Mouse (Mus musculus) midbrain, embryonic 15.5 days (tissue): ENCODE measurements around the gene Clpx. TPM values are rescaled to one million over a fixed set of nuclear protein-coding genes. Genes with fewer than 3 reads are reported as not detected.

Experiments used
- ATAC-seq: fragments of 200-750 bp; cut with Nextera tagmentation; replicated peaks from 2 replicates; pipeline ENCODE4 v1.8.0; 2017; ENCODE audit warnings: moderate TSS enrichment
- H3K27ac ChIP-seq: fragments of 300-500 bp; sonication (generic); 2 replicates; pipeline ENCODE4 v1.5.1; 2015; ENCODE audit warnings: mild to moderate bottlenecking, inconsistent platforms
- H3K27me3 ChIP-seq: fragments of 300-500 bp; sonication (generic); replicated peaks from 2 replicates; pipeline ENCODE4 v1.6.1; 2015; ENCODE audit warnings: inconsistent platforms
- H3K36me3 ChIP-seq: fragments of 300-500 bp; sonication (generic); replicated peaks from 2 replicates; pipeline ENCODE4 v1.6.1; 2015; ENCODE audit warnings: inconsistent platforms
- H3K4me1 ChIP-seq: fragments of 300-500 bp; sonication (generic); 2 replicates; pipeline ENCODE4 v1.6.1; 2015; ENCODE audit warnings: inconsistent platforms
- H3K4me2 ChIP-seq: fragments of 300-500 bp; sonication (generic); 2 replicates; pipeline ENCODE4 v1.6.1; 2015; ENCODE audit warnings: inconsistent platforms, mild to moderate bottlenecking, moderate library complexity
- H3K4me3 ChIP-seq: fragments of 300-500 bp; sonication (generic); 2 replicates; pipeline ENCODE4 v1.5.1; 2015; ENCODE audit warnings: mild to moderate bottlenecking, inconsistent platforms
- H3K9ac ChIP-seq: fragments of 300-500 bp; sonication (generic); 2 replicates; pipeline ENCODE4 v1.6.1; 2015; ENCODE audit warnings: mild to moderate bottlenecking, inconsistent platforms
- H3K9me3 ChIP-seq: fragments of 300-500 bp; sonication (generic); 2 replicates; pipeline ENCODE4 v1.6.1; 2016; ENCODE audit warnings: inconsistent platforms
- WGBS: fragments of 180-500 bp; shearing (Covaris S2); methylation state at CpG from one replicate; pipeline ENCODE4 v1.1.7; 2015; ENCODE audit warnings: mixed read lengths; 5-methylcytosine and 5-hydroxymethylcytosine counted together
- polyA plus RNA-seq: library from polyadenylated mRNA; unstranded; fragments of >200 nt; fragmentation: Nextera tagmentation; extraction: Ambion mirVana; gene quantifications from 2 replicates; pipeline ENCODE4 v1.2.1, GENCODE M21; 2015

Clpx gene
- 40.4 and 42.8 TPM in 2 replicates for polyA plus RNA-seq

GRCm38 (mm10) chr9:65293973-65294715 lies at the start of gene Clpx:
Gene Clpx (plus strand): TSS chr9:65294260.
- Histone ChIP-seq H3K9ac (peak within 1 kb of the TSS; percentile 90), H3K27ac (peak within 1 kb of the TSS; percentile 88), H3K27me3 (no peaks in the 10 kb centered on the region), H3K36me3 (no peaks in the 10 kb centered on the region; the same call in 1 of the 2 replicates), H3K4me1 (peaks cover 26% of the 10 kb centered on the region), H3K4me3 (peak within 1 kb of the TSS; percentile 85), H3K4me2 (peak within 1 kb of the TSS; percentile 94), H3K9me3 (no peaks in the 10 kb centered on the region)
- ATAC-seq, result peak; percentile 97
- under 1% methylated on average over 69 of the region's 71 CpGs for WGBS

GRCm38 (mm10) chr9:65247502-65248376 lies 46.3 kb upstream of the Clpx start:
- Histone ChIP-seq H3K27me3 (no peaks in the 10 kb centered on the region), H3K9ac (no peak overlapping the region), H3K36me3 (no peaks in the 10 kb centered on the region), H3K27ac (no peak overlapping the region), H3K9me3 (no peaks in the 10 kb centered on the region), H3K4me2 (no peak overlapping the region), H3K4me3 (no peak overlapping the region), H3K4me1 (no peaks in the 10 kb centered on the region; the same call in 1 of the 2 replicates)
- 80% methylated on average over 16 of the region's 16 CpGs for WGBS
- no peak for ATAC-seq

- no peak overlapping the region for H3K27ac ChIP-seq
- ATAC-seq, result no peak
- H3K9ac ChIP-seq, result no peak overlapping the region
- H3K27me3 ChIP-seq, result no peaks in the 10 kb centered on the region
- no peaks in the 10 kb centered on the region for H3K36me3 ChIP-seq
- H3K4me3 ChIP-seq, result no peak overlapping the region
- H3K4me1 ChIP-seq, result no peaks in the 10 kb centered on the region
- no peak overlapping the region for H3K4me2 ChIP-seq
- WGBS, result 90% methylated on average over 5 of the region's 5 CpGs
- H3K9me3 ChIP-seq, result no peaks in the 10 kb centered on the region
Observed at GRCm38 (mm10) chr9:65248377-65248690, 45.7 kb upstream of the Clpx start.

- 83% methylated on average over 3 of the region's 3 CpGs for WGBS
- H3K4me1 ChIP-seq, result no peaks in the 10 kb centered on the region
- ATAC-seq, result no peak
Observed at GRCm38 (mm10) chr9:65252026-65252425, 42.0 kb upstream of the Clpx start.

GRCm38 (mm10) chr9:65255906-65256600 lies 38.0 kb upstream of the Clpx start:
- Histone ChIP-seq H3K4me3 (no peak overlapping the region), H3K9me3 (no peaks in the 10 kb centered on the region), H3K4me1 (no peaks in the 10 kb centered on the region), H3K27me3 (no peaks in the 10 kb centered on the region), H3K27ac (no peak overlapping the region), H3K4me2 (no peak overlapping the region), H3K9ac (no peak overlapping the region), H3K36me3 (no peaks in the 10 kb centered on the region)
- no peak for ATAC-seq
- 69% methylated on average over 11 of the region's 11 CpGs for WGBS

More at GRCm38 (mm10) chr9:65252026-65252425, 42.0 kb upstream of the Clpx start:
- H3K9me3 ChIP-seq, result no peaks in the 10 kb centered on the region
- H3K36me3 ChIP-seq, result no peaks in the 10 kb centered on the region
- H3K9ac ChIP-seq, result no peak overlapping the region
- H3K4me2 ChIP-seq, result no peak overlapping the region
- no peaks in the 10 kb centered on the region for H3K27me3 ChIP-seq
- no peak overlapping the region for H3K27ac ChIP-seq
- no peak overlapping the region for H3K4me3 ChIP-seq

- Histone ChIP-seq H3K36me3 (no peaks in the 10 kb centered on the region), H3K27ac (no peak overlapping the region), H3K9me3 (no peaks in the 10 kb centered on the region), H3K27me3 (no peaks in the 10 kb centered on the region), H3K4me3 (no peak overlapping the region), H3K9ac (no peak overlapping the region), H3K4me2 (no peak overlapping the region), H3K4me1 (no peaks in the 10 kb centered on the region)
- ATAC-seq, result no peak
- 63% methylated on average over 9 of the region's 9 CpGs for WGBS
Observed at GRCm38 (mm10) chr9:65257218-65257910, 36.7 kb upstream of the Clpx start.

GRCm38 (mm10) chr9:65259366-65259765 lies 34.7 kb upstream of the Clpx start:
- H3K27ac ChIP-seq, result no peak overlapping the region
- H3K9ac ChIP-seq, result no peak overlapping the region
- no peaks in the 10 kb centered on the region for H3K36me3 ChIP-seq
- ATAC-seq, result no peak
- H3K4me3 ChIP-seq, result no peak overlapping the region
- H3K27me3 ChIP-seq, result no peaks in the 10 kb centered on the region
- H3K9me3 ChIP-seq, result no peaks in the 10 kb centered on the region
- no peaks in the 10 kb centered on the region for H3K4me1 ChIP-seq
- 77% methylated on average over 7 of the region's 7 CpGs for WGBS
- H3K4me2 ChIP-seq, result no peak overlapping the region

- no peak for ATAC-seq
- Histone ChIP-seq H3K4me1 (no peaks in the 10 kb centered on the region), H3K9me3 (no peaks in the 10 kb centered on the region), H3K36me3 (no peaks in the 10 kb centered on the region), H3K27ac (no peak overlapping the region), H3K4me3 (no peak overlapping the region), H3K27me3 (no peaks in the 10 kb centered on the region), H3K4me2 (no peak overlapping the region), H3K9ac (no peak overlapping the region)
- 83% methylated on average over 2 of the region's 2 CpGs for WGBS
Observed at GRCm38 (mm10) chr9:65261591-65262230, 32.3 kb upstream of the Clpx start.

- H3K9me3 ChIP-seq, result no peaks in the 10 kb centered on the region
- H3K27ac ChIP-seq, result no peak overlapping the region
- H3K4me3 ChIP-seq, result no peak overlapping the region
- no peak for ATAC-seq
- no peak overlapping the region for H3K9ac ChIP-seq
- no peaks in the 10 kb centered on the region for H3K27me3 ChIP-seq
- peaks cover 3% of the 10 kb centered on the region for H3K4me1 ChIP-seq
- 92% methylated on average over 3 of the region's 3 CpGs for WGBS
- no peaks in the 10 kb centered on the region for H3K36me3 ChIP-seq
- H3K4me2 ChIP-seq, result no peak overlapping the region
Observed at GRCm38 (mm10) chr9:65262641-65263120, 31.4 kb upstream of the Clpx start.

GRCm38 (mm10) chr9:65264959-65265358 lies 29.1 kb upstream of the Clpx start, which contains the start of gene Cilp:
Gene Cilp (plus strand): TSS chr9:65265180.
- no peaks in the 10 kb centered on the region for H3K9me3 ChIP-seq
- peaks cover 12% of the 10 kb centered on the region for H3K4me1 ChIP-seq
- H3K27me3 ChIP-seq, result no peaks in the 10 kb centered on the region
- no peak for ATAC-seq
- H3K4me2 ChIP-seq, result no peak within 1 kb of the TSS
- 38% methylated on average over 5 of the region's 5 CpGs for WGBS
- H3K4me3 ChIP-seq, result no peak within 1 kb of the TSS
- no peaks in the 10 kb centered on the region for H3K36me3 ChIP-seq
- H3K9ac ChIP-seq, result no peak within 1 kb of the TSS
- H3K27ac ChIP-seq, result no peak within 1 kb of the TSS

- ATAC-seq, result peak; percentile 90
- Histone ChIP-seq H3K4me1 (peaks cover 12% of the 10 kb centered on the region), H3K27me3 (no peaks in the 10 kb centered on the region), H3K9me3 (no peaks in the 10 kb centered on the region), H3K4me2 (no peak overlapping the region), H3K9ac (no peak overlapping the region), H3K27ac (peak overlapping the region; percentile 86), H3K4me3 (no peak overlapping the region), H3K36me3 (no peaks in the 10 kb centered on the region)
- WGBS, result 22% methylated on average over 7 of the region's 7 CpGs
Observed at GRCm38 (mm10) chr9:65267742-65268515, 26.1 kb upstream of the Clpx start.
